Mouse (Mus musculus): ENCODE data around the gene Tada1. TPM values are rescaled to one million over a fixed set of nuclear protein-coding genes. Genes with fewer than 3 reads are reported as not detected.

The Tada1 gene
- 53.3 TPM for polyA plus RNA-seq (2017; shearing (Covaris generic))

DNA sequence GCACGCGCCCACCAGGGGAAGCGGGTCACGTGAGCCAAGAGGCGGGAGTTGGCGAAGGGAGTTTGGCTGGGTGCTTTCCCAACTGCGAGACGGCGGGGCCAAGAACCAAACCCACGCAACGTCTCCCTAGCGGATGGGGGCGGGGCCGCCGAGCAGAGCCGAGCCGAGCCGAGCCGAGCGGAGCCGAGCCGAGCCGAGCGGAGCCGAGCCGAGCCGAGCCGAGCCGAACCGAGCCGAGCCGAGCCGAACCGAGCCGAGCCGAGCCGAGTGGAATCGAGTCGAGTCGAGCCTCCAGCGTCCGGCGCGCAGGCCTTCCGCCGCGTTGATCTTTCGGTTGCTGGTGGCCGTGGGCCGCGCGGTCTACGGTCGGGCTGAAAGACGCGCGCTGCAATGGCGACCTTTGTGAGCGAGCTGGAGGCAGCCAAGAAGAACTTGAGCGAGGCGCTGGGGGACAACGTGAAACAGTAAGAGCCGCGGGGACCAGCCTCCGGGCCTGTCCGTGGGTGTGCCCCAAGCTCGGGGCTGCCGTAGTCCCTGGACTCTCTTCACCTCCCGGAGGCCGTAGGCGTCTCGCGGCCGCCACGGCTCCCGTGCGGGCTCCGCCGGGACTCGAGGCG, at the start of gene Tada1:
Gene Tada1, plus strand, starts transcription at position 85 of the 617 bp plus-strand sequence.

DNA sequence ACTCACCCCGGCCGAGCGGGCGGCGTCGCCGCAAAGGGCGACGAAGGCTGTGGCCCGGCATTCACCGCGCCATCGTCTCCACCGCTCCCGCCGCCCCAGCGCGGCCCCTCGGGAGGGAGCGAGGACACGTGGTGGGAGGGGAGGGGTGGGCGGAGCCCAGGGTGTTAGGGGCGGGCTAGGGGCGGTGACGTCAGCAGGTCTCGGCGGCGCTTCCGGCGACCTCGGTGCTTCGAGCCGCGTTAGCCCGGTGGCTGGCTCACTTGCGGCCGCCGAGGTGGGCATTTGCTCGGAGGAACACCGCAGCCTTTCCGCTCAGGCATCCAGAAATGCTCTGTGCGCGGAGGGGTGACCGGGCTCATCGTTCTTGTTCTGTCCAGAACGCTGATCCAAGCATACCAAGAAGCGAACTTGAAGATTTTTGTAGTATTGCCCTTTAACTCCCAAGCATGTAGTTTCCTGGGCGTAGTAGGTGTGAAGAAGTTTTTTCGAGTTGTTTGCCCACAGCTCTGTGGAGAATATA, 30.9 kb downstream of the Tada1 start, which contains the start of gene Pogk:
Gene Pogk, minus strand, starts transcription at position 163 of the 520 bp plus-strand sequence.

Other genes with a start within 250 kb of the Tada1 start
- not detected for gene Gpa33, start 248.9 kb upstream of the Tada1 start, polyA plus RNA-seq (2017; shearing (Covaris generic))
- gene Mael, start 140.3 kb upstream of the Tada1 start, polyA plus RNA-seq (2017; shearing (Covaris generic)), result not detected
- gene Ildr2, start 125.0 kb upstream of the Tada1 start, polyA plus RNA-seq (2017; shearing (Covaris generic)), result not detected
- gene Pogk, start 30.8 kb downstream of the Tada1 start, polyA plus RNA-seq (2017; shearing (Covaris generic)), result 5.7 TPM
- not detected for gene Gm4846, start 118.5 kb downstream of the Tada1 start, polyA plus RNA-seq (2017; shearing (Covaris generic))